Mouse (Mus musculus) hindbrain, embryonic 14.5 days (tissue): ENCODE measurements at regions not wholly inside any gene's neighbourhood (a gene's known extent, or its start where the extent isn't known, plus 50 kb on each side); places are given as distances from the start of the nearest gene placed in this dataset.
A peak's percentile ranks its signal among the peaks of the same experiment; 100 is the strongest.

ENCODE experiments used
- ATAC-seq: fragments of 200-750 bp; cut with Nextera tagmentation; 2 replicates; pipeline ENCODE4 v1.8.0; 2017; ENCODE audit warnings: moderate number of reproducible peaks, mild to moderate bottlenecking, moderate TSS enrichment, moderate library complexity; ENCODE audit not compliant: low FRiP score
- DNase-seq: peaks from one replicate; pipeline ENCODE4 v3.0.0-alpha.2; 2015; ENCODE audit warnings: low spot score
- H3K27ac ChIP-seq: fragments of 300-500 bp; sonication (generic); 2 replicates; pipeline ENCODE4 v1.5.1; 2014; ENCODE audit warnings: mild to moderate bottlenecking, moderate library complexity
- H3K27me3 ChIP-seq: fragments of 300-500 bp; sonication (generic); 2 replicates; pipeline ENCODE4 v1.6.1; 2014; ENCODE audit warnings: mild to moderate bottlenecking, low read length, mixed read lengths; ENCODE audit not compliant: control insufficient read depth, insufficient read depth
- H3K36me3 ChIP-seq: fragments of 300-500 bp; sonication (generic); replicated peaks from 2 replicates; pipeline ENCODE4 v1.6.1; 2014; ENCODE audit not compliant: control insufficient read depth, insufficient read depth
- H3K4me1 ChIP-seq: fragments of 300-500 bp; sonication (generic); replicated peaks from 2 replicates; pipeline ENCODE4 v1.6.1; 2014; ENCODE audit warnings: antibody characterized with exemption, low read length, mixed read lengths; ENCODE audit not compliant: control insufficient read depth, insufficient read depth
- H3K4me2 ChIP-seq: fragments of 300-500 bp; sonication (generic); replicated peaks from 2 replicates; pipeline ENCODE4 v1.6.1; 2014; ENCODE audit warnings: mild to moderate bottlenecking, moderate library complexity
- H3K4me3 ChIP-seq: fragments of 300-500 bp; sonication (generic); replicated peaks from 2 replicates; pipeline ENCODE4 v1.5.1; 2014; ENCODE audit warnings: mild to moderate bottlenecking, low read length
- H3K9ac ChIP-seq: fragments of 300-500 bp; sonication (generic); 2 replicates; pipeline ENCODE4 v1.6.1; 2014
- H3K9me3 ChIP-seq: fragments of 300-500 bp; sonication (generic); 2 replicates; pipeline ENCODE4 v1.6.1; 2016; ENCODE audit warnings: low read length; ENCODE audit not compliant: control insufficient read depth
- WGBS: fragments of 180-500 bp; shearing (Covaris S2); extraction: QIAGEN DNeasy Blood & Tissue Kit; methylation state at CpG from one replicate; pipeline ENCODE4 v1.1.7; 2014; 5-methylcytosine and 5-hydroxymethylcytosine counted together

- Histone ChIP-seq H3K9ac (no peak overlapping the region), H3K4me3 (no peak overlapping the region), H3K27ac (no peak overlapping the region), H3K9me3 (no peaks in the 10 kb centered on the region), H3K36me3 (no peaks in the 10 kb centered on the region), H3K4me2 (no peak overlapping the region), H3K27me3 (no peaks in the 10 kb centered on the region), H3K4me1 (no peaks in the 10 kb centered on the region)
- WGBS, result 63% methylated on average over 6 of the region's 6 CpGs
- ATAC-seq, result no peak
- no peak for DNase-seq
These were observed 239.6 kb upstream of the Kif2a start for GRCm38 (mm10) chr13:107261479-107262050.

DNA sequence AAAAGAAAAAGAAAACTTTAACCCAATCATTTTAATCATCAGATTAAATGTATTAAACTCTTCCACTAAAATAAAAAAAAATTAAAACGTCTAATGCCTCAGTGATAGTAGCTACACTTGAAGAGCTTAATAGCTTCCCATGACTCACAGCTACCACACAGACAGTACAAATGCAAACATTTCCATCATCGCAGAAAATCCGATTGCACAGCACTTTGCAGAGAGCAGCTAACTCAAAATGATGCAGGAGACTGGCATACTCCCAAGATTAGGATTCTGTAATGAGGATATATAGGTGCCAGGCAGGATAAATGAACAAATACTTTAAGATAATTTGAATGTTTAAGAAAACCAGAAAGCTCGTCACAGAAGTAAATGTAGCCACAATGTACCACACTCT, 238.3 kb upstream of the Kif2a start:
- Histone ChIP-seq H3K9ac (no peak overlapping the region), H3K4me2 (no peak overlapping the region), H3K4me1 (no peaks in the 10 kb centered on the region), H3K27me3 (no peaks in the 10 kb centered on the region), H3K4me3 (no peak overlapping the region), H3K36me3 (no peaks in the 10 kb centered on the region), H3K9me3 (no peaks in the 10 kb centered on the region), H3K27ac (no peak overlapping the region)
- WGBS, result 84% methylated on average over 4 of the region's 4 CpGs
- DNase-seq (no peak), ATAC-seq (no peak)

GRCm38 (mm10) chr13:107247792-107248505, 226.0 kb upstream of the Kif2a start:
- 45% methylated on average over 9 of the region's 9 CpGs for WGBS
- Histone ChIP-seq H3K27me3 (no peaks in the 10 kb centered on the region), H3K9me3 (no peaks in the 10 kb centered on the region), H3K4me1 (0 out of 2 replicates have a peak, but pooled peaks cover 5% of the 10 kb centered on the region), H3K36me3 (no peaks in the 10 kb centered on the region), H3K4me2 (no peak overlapping the region), H3K9ac (no peak overlapping the region), H3K4me3 (no peak overlapping the region), H3K27ac (no peak overlapping the region)
- no peak for DNase-seq
- no peak for ATAC-seq

DNA sequence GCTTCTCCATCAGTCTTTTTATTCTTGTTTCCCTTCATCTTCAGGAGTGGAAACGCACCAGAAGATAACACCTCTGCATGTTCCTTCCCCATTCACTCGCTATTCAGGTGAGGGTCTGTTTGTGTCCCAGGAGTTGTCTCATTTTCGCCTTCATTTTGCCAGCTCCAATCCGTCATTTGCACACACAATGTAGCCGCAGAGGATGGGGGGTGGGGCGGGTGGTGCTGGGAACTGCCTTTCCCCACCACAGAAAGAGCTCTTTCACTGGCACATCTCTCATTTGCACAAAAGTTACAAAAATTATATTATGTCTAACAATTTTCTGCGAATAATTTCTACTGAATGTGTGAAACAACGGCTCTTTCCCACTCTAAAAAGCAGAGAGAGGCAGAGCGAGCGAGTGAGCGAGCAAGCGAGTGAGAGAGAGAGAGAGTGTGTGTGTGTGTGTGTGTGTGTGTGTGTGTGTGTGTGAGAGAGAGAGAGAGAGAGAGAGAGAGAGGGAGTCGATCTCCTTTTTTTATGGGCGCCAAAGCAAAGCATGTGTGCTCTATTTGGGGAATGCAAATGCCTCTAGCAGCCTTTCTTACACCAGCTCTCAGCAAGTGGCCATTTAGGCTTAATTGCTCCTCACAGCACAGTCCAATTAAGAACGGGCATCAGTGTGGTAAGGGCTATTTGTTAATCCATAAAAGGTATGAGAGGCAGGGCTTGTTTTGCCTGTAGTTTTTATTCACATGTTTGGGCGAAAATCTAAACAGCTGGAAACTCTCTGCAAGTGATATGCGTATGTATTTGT, 225.2 kb upstream of the Kif2a start:
- DNase-seq (peak; percentile 60), ATAC-seq (peak; percentile 57; the same call in 1 of the 2 replicates)
- 20% methylated on average over 17 of the region's 17 CpGs for WGBS
- Histone ChIP-seq H3K4me1 (0 out of 2 replicates have a peak, but pooled peaks cover 5% of the 10 kb centered on the region), H3K4me3 (peak overlapping the region; percentile 16), H3K9ac (peak overlapping the region; percentile 41; the same call in 1 of the 2 replicates), H3K27ac (peak overlapping the region; percentile 53; the same call in 1 of the 2 replicates), H3K9me3 (no peaks in the 10 kb centered on the region), H3K36me3 (no peaks in the 10 kb centered on the region), H3K27me3 (no peaks in the 10 kb centered on the region), H3K4me2 (peak overlapping the region; percentile 48)

DNA sequence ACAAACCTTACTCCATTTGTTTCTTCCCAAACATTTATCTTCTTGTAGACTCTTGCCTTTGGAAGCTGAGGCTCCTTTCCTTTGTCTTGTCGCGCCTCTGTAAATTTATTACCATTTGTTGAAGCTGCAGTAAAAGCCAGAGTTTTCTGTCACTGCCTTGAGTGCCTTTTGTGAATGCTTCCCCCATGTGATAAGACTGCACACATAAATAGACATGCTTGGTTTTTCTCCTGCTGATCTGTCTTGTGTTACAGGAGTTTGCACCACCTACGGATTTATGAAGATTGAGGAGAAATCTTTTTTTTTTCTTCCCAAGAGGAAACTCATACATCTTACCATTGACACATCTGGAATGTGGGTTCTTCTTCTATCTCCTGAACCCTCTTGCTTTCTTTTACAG, 222.2 kb upstream of the Kif2a start:
- H3K36me3 ChIP-seq, result no peaks in the 10 kb centered on the region
- H3K9ac ChIP-seq, result no peak overlapping the region
- 0 out of 2 replicates have a peak, but pooled peaks cover 5% of the 10 kb centered on the region for H3K4me1 ChIP-seq
- no peak for DNase-seq
- no peaks in the 10 kb centered on the region for H3K9me3 ChIP-seq
- 56% methylated on average over 3 of the region's 3 CpGs for WGBS
- H3K27me3 ChIP-seq, result no peaks in the 10 kb centered on the region
- H3K4me3 ChIP-seq, result no peak overlapping the region
- H3K4me2 ChIP-seq, result no peak overlapping the region
- ATAC-seq, result no peak
- no peak overlapping the region for H3K27ac ChIP-seq

DNA sequence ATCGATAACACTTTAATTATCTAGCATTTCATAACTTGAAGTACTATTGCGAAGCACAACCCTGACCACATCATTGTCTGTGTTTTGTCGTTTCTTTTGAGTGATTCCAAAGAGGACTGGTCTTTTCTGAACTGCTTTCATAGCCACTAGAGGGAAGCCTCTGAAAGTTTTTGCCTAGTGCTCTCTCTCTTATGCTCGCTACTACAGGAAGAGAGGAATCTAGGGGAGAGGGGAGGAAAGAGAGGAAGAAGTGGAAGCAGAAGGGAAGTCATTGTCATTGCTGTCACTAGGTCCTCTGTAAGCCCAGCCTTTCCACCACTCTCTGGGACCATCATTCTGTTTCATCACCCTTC, 217.1 kb upstream of the Kif2a start:
- no peak for ATAC-seq
- no peak overlapping the region for H3K4me3 ChIP-seq
- H3K9me3 ChIP-seq, result no peaks in the 10 kb centered on the region
- H3K27ac ChIP-seq, result no peak overlapping the region
- no peak overlapping the region for H3K4me2 ChIP-seq
- no peaks in the 10 kb centered on the region for H3K27me3 ChIP-seq
- DNase-seq, result no peak
- no peak overlapping the region for H3K9ac ChIP-seq
- H3K4me1 ChIP-seq, result no peaks in the 10 kb centered on the region
- WGBS, result 70% methylated on average over 4 of the region's 4 CpGs
- H3K36me3 ChIP-seq, result no peaks in the 10 kb centered on the region

DNA sequence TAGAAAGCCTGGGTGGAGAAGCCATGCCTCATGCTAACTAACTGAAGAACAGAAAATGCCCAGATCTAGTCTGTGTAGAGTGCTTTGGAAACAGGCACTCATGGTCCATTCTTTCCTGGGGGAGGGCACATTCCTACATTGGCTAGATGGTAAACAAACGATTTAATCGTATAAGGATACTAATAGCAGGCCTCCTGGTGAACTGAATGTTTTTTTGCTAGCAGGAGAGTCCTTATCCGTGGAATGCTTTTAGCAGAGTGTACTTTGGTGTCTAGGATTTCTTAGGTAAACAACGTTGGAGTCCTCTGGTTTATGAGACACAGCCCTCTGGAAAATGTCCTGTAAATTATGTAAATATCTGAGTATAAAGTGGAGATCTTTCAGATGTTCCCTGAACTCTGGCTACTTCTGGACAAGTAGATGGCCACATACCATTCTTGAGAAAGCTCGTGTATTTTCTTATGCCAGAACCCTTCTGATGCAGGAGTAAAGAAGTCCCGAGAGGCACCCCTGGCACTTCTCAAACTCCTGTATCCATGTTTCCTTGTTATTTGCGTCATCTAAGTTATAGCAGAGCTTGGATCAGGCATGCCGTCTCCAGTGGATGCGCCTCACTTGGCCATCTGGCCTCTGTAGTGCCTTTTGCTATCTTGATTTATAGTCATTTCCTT, 216.6 kb upstream of the Kif2a start:
- Histone ChIP-seq H3K27me3 (no peaks in the 10 kb centered on the region), H3K4me1 (no peaks in the 10 kb centered on the region), H3K9ac (no peak overlapping the region), H3K27ac (no peak overlapping the region), H3K4me3 (no peak overlapping the region), H3K4me2 (no peak overlapping the region), H3K9me3 (no peaks in the 10 kb centered on the region), H3K36me3 (no peaks in the 10 kb centered on the region)
- ATAC-seq (no peak), DNase-seq (no peak)
- WGBS, result 84% methylated on average over 9 of the region's 9 CpGs

GRCm38 (mm10) chr13:107219456-107219855, 197.5 kb upstream of the Kif2a start:
- H3K9me3 ChIP-seq, result no peaks in the 10 kb centered on the region
- no peaks in the 10 kb centered on the region for H3K27me3 ChIP-seq
- no peaks in the 10 kb centered on the region for H3K36me3 ChIP-seq
- 84% methylated on average over 5 of the region's 5 CpGs for WGBS
- H3K4me3 ChIP-seq, result no peak overlapping the region
- no peak overlapping the region for H3K9ac ChIP-seq
- no peaks in the 10 kb centered on the region for H3K4me1 ChIP-seq
- H3K27ac ChIP-seq, result no peak overlapping the region
- DNase-seq (no peak), ATAC-seq (no peak)
- no peak overlapping the region for H3K4me2 ChIP-seq

DNA sequence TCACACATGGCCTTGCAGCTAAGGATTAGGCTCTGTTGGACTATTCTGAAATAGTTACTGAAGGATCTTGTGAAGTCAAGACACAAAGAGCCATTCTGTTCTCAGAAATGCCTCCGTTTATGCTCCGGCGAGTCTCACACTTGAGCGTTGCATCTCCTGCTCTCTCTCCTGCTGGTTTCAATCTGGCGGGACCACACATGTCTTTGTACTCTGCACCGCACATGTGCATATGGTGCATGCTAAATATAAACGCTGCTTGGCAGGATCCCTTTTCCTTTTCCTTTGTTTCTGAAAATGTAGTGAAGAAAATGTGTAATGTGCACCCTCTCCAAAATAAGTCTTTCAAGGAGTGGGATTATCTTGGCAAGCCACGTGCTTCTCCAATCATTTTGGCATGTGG, 196.4 kb upstream of the Kif2a start:
- ATAC-seq (no peak), DNase-seq (no peak)
- Histone ChIP-seq H3K9me3 (no peaks in the 10 kb centered on the region), H3K4me3 (no peak overlapping the region), H3K27ac (no peak overlapping the region), H3K4me2 (no peak overlapping the region), H3K9ac (no peak overlapping the region), H3K27me3 (no peaks in the 10 kb centered on the region), H3K4me1 (no peaks in the 10 kb centered on the region), H3K36me3 (no peaks in the 10 kb centered on the region)
- 60% methylated on average over 8 of the region's 8 CpGs for WGBS
